16 mouse cellular contexts compared by ENCODE assay signal in genomic region chr7:142057121-142057520, GRCm38 (mm10). TPM values are rescaled to one million over a fixed set of nuclear protein-coding genes. Genes with fewer than 3 reads are reported as not detected.
DNase-seq lines count a peak whose midpoint lies in the region; ATAC-seq and TF ChIP-seq lines count a peak whose summit lies in the region.
"Had no signal": no experiment of that assay in that cellular context is flagged by ENCODE, and none has a peak within 500 bp of the region (broad histone marks: within the 10 kb centered on the region; RNA-seq: fewer than 3 reads in every experiment).

No protein-coding gene starts in this region.

- no peaks in the 10 kb centered on the region for H3K36me3 ChIP-seq in liver, adult 2 months (ENCODE audit: control insufficient read depth, insufficient read depth, low read length)
- H3K36me3 ChIP-seq in intestine, embryonic 15.5 days, result no peaks in the 10 kb centered on the region
- H3K36me3 ChIP-seq in forebrain, embryonic 12.5 days (replicated peaks), result peaks cover 9% of the 10 kb centered on the region; the same call in 1 of the 2 replicates

- peak; percentile 46 for DNase-seq in gastrocnemius, adult 2 months
- no peak for DNase-seq in gastrocnemius, adult 8-10 months (ENCODE audit: low spot score in 2 of 2)
- DNase-seq in liver, adult 2 months (ENCODE audit: extremely low read depth, low read depth, low spot score), result peak; percentile 78
- no peak for DNase-seq in liver
- DNase-seq in left cerebral cortex, adult 11 months (ENCODE audit: low spot score), result no peak
- DNase-seq: cerebellum, adult 2 months; kidney, adult 11 months; lung, embryonic 14.5 days; retina, postnatal 1 day had no signal

- H3K27me3 ChIP-seq in liver, adult 2 months (ENCODE audit: control insufficient read depth, insufficient read depth, low read length), result no peaks in the 10 kb centered on the region
- no peaks in the 10 kb centered on the region for H3K27me3 ChIP-seq in intestine, embryonic 15.5 days (replicated peaks)
- peaks cover 4% of the 10 kb centered on the region; the same call in 1 of the 2 replicates for H3K27me3 ChIP-seq in forebrain, embryonic 12.5 days
- H3K27me3 ChIP-seq: heart, embryonic 12.5 days; hindbrain, embryonic 12.5 days had no signal

- H3K4me3 ChIP-seq in gastrocnemius, adult 2 months, result peak overlapping the region; percentile 20
- no peak overlapping the region for H3K4me3 ChIP-seq in liver, adult 2 months (ENCODE audit: insufficient read depth, low read depth, low read length)
- no peak overlapping the region for H3K4me3 ChIP-seq in intestine, embryonic 15.5 days (replicated peaks)
- H3K4me3 ChIP-seq in forebrain, embryonic 12.5 days (replicated peaks), result no peak overlapping the region
- H3K4me3 ChIP-seq: heart, embryonic 12.5 days; hindbrain, embryonic 12.5 days had no signal

- peak overlapping the region; percentile 67 for H3K27ac ChIP-seq in gastrocnemius, adult 2 months
- H3K27ac ChIP-seq in liver, adult 2 months (replicated peaks; ENCODE audit: insufficient read depth, low read depth, low read length), result no peak overlapping the region
- peak overlapping the region; percentile 27; the same call in 1 of the 2 replicates for H3K27ac ChIP-seq in intestine, embryonic 15.5 days
- H3K27ac ChIP-seq in forebrain, embryonic 12.5 days, result no peak overlapping the region
- H3K27ac ChIP-seq: hindbrain, embryonic 12.5 days had no signal

- no peaks in the 10 kb centered on the region for H3K9me3 ChIP-seq in intestine, embryonic 15.5 days
- H3K9me3 ChIP-seq in forebrain, embryonic 12.5 days, result no peaks in the 10 kb centered on the region
- H3K9me3 ChIP-seq: heart, embryonic 12.5 days; hindbrain, embryonic 12.5 days had no signal

- WGBS in liver, adult 2 months, result 10% methylated on average over 1 of the region's 1 CpGs
- WGBS in intestine, embryonic 15.5 days, result 93% methylated on average over 1 of the region's 1 CpGs
- WGBS in forebrain, embryonic 12.5 days, result 80% methylated on average over 1 of the region's 1 CpGs

- no peak overlapping the region for H3K9ac ChIP-seq in liver, adult 2 months (ENCODE audit: low read depth, low read length)
- H3K9ac ChIP-seq in intestine, embryonic 15.5 days, result no peak overlapping the region
- no peak overlapping the region for H3K9ac ChIP-seq in forebrain, embryonic 12.5 days
- H3K9ac ChIP-seq: heart, embryonic 12.5 days; hindbrain, embryonic 12.5 days; lung, embryonic 14.5 days had no signal

- H3K4me2 ChIP-seq in intestine, embryonic 15.5 days (replicated peaks), result no peak overlapping the region
- no peak overlapping the region for H3K4me2 ChIP-seq in forebrain, embryonic 12.5 days
- H3K4me2 ChIP-seq: heart, embryonic 12.5 days; hindbrain, embryonic 12.5 days; lung, embryonic 14.5 days; midbrain, embryonic 11.5 days had no signal

- peaks cover 50% of the 10 kb centered on the region for H3K79me2 ChIP-seq in liver, adult 2 months (ENCODE audit: control insufficient read depth, insufficient read depth, low read length)

- H3K4me1 ChIP-seq in liver, adult 2 months (ENCODE audit: control insufficient read depth, insufficient read depth, low read length), result peaks cover 23% of the 10 kb centered on the region
- H3K4me1 ChIP-seq in intestine, embryonic 15.5 days (replicated peaks), result peaks cover 22% of the 10 kb centered on the region
- H3K4me1 ChIP-seq in forebrain, embryonic 12.5 days, result peaks cover 18% of the 10 kb centered on the region

- no peak for ATAC-seq in intestine, embryonic 15.5 days
- peak; percentile 9 for ATAC-seq in megakaryocyte progenitor cell, adult 5-6 weeks (replicated peaks; ENCODE audit: poor library complexity)
- no peak for ATAC-seq in forebrain, embryonic 12.5 days (ENCODE audit: low FRiP score)

- intact Hi-C loops in gastrocnemius, adult 2 months (cut with DNase I), result loop anchor here (5.0 kb wide), 1 partner anchor 40 kb away; no protein-coding TSS in a partner anchor

- no peak for TF ChIP-seq CTCF in gastrocnemius, adult 2 months (IDR thresholded peaks at IDR 0.05)
- no peak for TF ChIP-seq CTCF in liver, adult 2 months (IDR thresholded peaks at IDR 0.05; ENCODE audit: low read depth, low read length)

- no peak for TF ChIP-seq POLR2A in liver, adult 2 months (IDR thresholded peaks at IDR 0.05; ENCODE audit: extremely low read depth, insufficient read depth, low read length)

RNA-seq across cellular contexts. Expression of gene Mob2, which starts 3.7 kb away (rescaled TPM):
- 10 to 100 TPM; 52.2 to 53.1 TPM for total RNA-seq in gastrocnemius, adult 2 months (2021)
- 10 to 100 TPM; 53.3 to 58.5 (median 55.9) TPM for total RNA-seq in gastrocnemius, adult 8-10 months (2022)
- total RNA-seq in liver, adult 2 months (2014; rRNA removed), result 26.2 and 27.6 TPM in 2 replicates
- polyA plus RNA-seq in liver, adult 2 months (2012; rRNA removed), result 24.0 and 26.4 TPM in 2 replicates
- polyA plus RNA-seq in intestine, embryonic 15.5 days (2015; fragmentation: Nextera tagmentation; extraction: Ambion mirVana), result 57.8 and 61.8 TPM in 2 replicates
- total RNA-seq in megakaryocyte progenitor cell, adult 5-6 weeks (2015), result 45.3 and 45.9 TPM in 2 replicates
- total RNA-seq in megakaryocyte progenitor cell, adult 5-6 weeks (2017), result 45.9 and 47.1 TPM in 2 replicates
- 46.4 and 46.9 TPM in 2 replicates for polyA plus RNA-seq in forebrain, embryonic 12.5 days (2016; fragmentation: Nextera tagmentation; extraction: Ambion mirVana)

RNA-seq across cellular contexts. Expression of gene Dusp8, which starts 38.5 kb away (rescaled TPM):
- total RNA-seq in gastrocnemius, adult 2 months (2021), result 10 to 100 TPM; 20.5 to 44.4 TPM
- total RNA-seq in gastrocnemius, adult 8-10 months (2022), result 10 to 100 TPM; 20.5 to 33.4 (median 27.6) TPM
- under 0.01 and 0.07 TPM in 2 replicates for total RNA-seq in liver, adult 2 months (2014; rRNA removed)
- polyA plus RNA-seq in liver, adult 2 months (2012; rRNA removed), result 0.16 and 0.48 TPM in 2 replicates
- 6.6 TPM in 2 replicates for polyA plus RNA-seq in intestine, embryonic 15.5 days (2015; fragmentation: Nextera tagmentation; extraction: Ambion mirVana)
- total RNA-seq in megakaryocyte progenitor cell, adult 5-6 weeks (2015), result 0.12 TPM in 1 of 2 replicates, not detected in the other
- total RNA-seq in megakaryocyte progenitor cell, adult 5-6 weeks (2017), result not detected in 2 replicates
- 45.0 and 45.8 TPM in 2 replicates for polyA plus RNA-seq in forebrain, embryonic 12.5 days (2016; fragmentation: Nextera tagmentation; extraction: Ambion mirVana)
- total RNA-seq: neutrophil, adult 5-6 weeks had no signal

Comparison
In these comparisons a context has a peak if more than half of its experiments do, and no peak if none do; other contexts are left out.
1. DNase-seq: peak in gastrocnemius, adult 2 months (single experiment) and liver, adult 2 months (single experiment); none in gastrocnemius, adult 8-10 months (0 of 2), liver (single experiment) and left cerebral cortex, adult 11 months (single experiment).
2. H3K27ac ChIP-seq: peak in gastrocnemius, adult 2 months (single experiment) and intestine, embryonic 15.5 days (single experiment); none in liver, adult 2 months (single experiment) and forebrain, embryonic 12.5 days (single experiment).
3. RNA of gene Dusp8, which starts 38.5 kb away (total RNA-seq): 20.5 to 44.4 TPM in gastrocnemius, adult 2 months and 20.5 to 33.4 TPM in gastrocnemius, adult 8-10 months; under 0.01 to 0.07 TPM in liver, adult 2 months and 0.12 TPM in megakaryocyte progenitor cell, adult 5-6 weeks; every median in the first group is over 10 times any median in the second.